Mouse (Mus musculus): Measurements from ENCODE around the gene Scn10a. TPM values are rescaled to one million over a fixed set of nuclear protein-coding genes. Genes with fewer than 3 reads are reported as not detected.

The Scn10a gene
- polyA plus RNA-seq, 1 experiment = 0.10 TPM

- TF ChIP-seq CTCF (IDR thresholded peaks at IDR 0.05; ENCODE audit: extremely low read depth, insufficient read depth, low read length) (no peak), POLR2A (IDR thresholded peaks at IDR 0.05; ENCODE audit: extremely low read depth, insufficient read depth, low read length) (no peak)
- no peaks in the 10 kb centered on the region; the same call in 1 of the 2 replicates for H3K4me1 ChIP-seq (ENCODE audit: control insufficient read depth, insufficient read depth, low read length)
- no peak overlapping the region for H3K4me3 ChIP-seq (ENCODE audit: insufficient read depth, low read length)
- H3K27ac ChIP-seq (ENCODE audit: insufficient read depth, low read length) = no peak overlapping the region
Observed at GRCm38 (mm10) chr9:119627227-119627626, 91.9 kb downstream of the Scn10a start.

- Histone ChIP-seq H3K4me3 (ENCODE audit: insufficient read depth, low read length) (no peak overlapping the region), H3K27ac (ENCODE audit: insufficient read depth, low read length) (no peak overlapping the region), H3K4me1 (ENCODE audit: control insufficient read depth, insufficient read depth, low read length) (no peaks in the 10 kb centered on the region; the same call in 1 of the 2 replicates)
- TF ChIP-seq POLR2A (IDR thresholded peaks at IDR 0.05; ENCODE audit: extremely low read depth, insufficient read depth, low read length) (no peak), CTCF (IDR thresholded peaks at IDR 0.05; ENCODE audit: extremely low read depth, insufficient read depth, low read length) (no peak)
Observed at GRCm38 (mm10) chr9:119624151-119624550, 95.0 kb downstream of the Scn10a start.

- Histone ChIP-seq H3K27ac (ENCODE audit: insufficient read depth, low read length) (no peak overlapping the region), H3K4me3 (ENCODE audit: insufficient read depth, low read length) (no peak overlapping the region), H3K4me1 (ENCODE audit: control insufficient read depth, insufficient read depth, low read length) (no peaks in the 10 kb centered on the region)
- TF ChIP-seq CTCF (IDR thresholded peaks at IDR 0.05; ENCODE audit: extremely low read depth, insufficient read depth, low read length) (no peak), POLR2A (IDR thresholded peaks at IDR 0.05; ENCODE audit: extremely low read depth, insufficient read depth, low read length) (no peak)
Observed at GRCm38 (mm10) chr9:119614798-119615197, 104.3 kb downstream of the Scn10a start.

- no peak overlapping the region for H3K27ac ChIP-seq (ENCODE audit: insufficient read depth, low read length)
- TF ChIP-seq CTCF (IDR thresholded peaks at IDR 0.05; ENCODE audit: extremely low read depth, insufficient read depth, low read length) = no peak
- no peak for TF ChIP-seq POLR2A (IDR thresholded peaks at IDR 0.05; ENCODE audit: extremely low read depth, insufficient read depth, low read length)
- no peak overlapping the region for H3K4me3 ChIP-seq (ENCODE audit: insufficient read depth, low read length)
- no peaks in the 10 kb centered on the region for H3K4me1 ChIP-seq (ENCODE audit: control insufficient read depth, insufficient read depth, low read length)
Observed at GRCm38 (mm10) chr9:119610563-119611166, 108.5 kb downstream of the Scn10a start.

- no peak overlapping the region for H3K27ac ChIP-seq (ENCODE audit: insufficient read depth, low read length)
- no peak for TF ChIP-seq POLR2A (IDR thresholded peaks at IDR 0.05; ENCODE audit: extremely low read depth, insufficient read depth, low read length)
- TF ChIP-seq CTCF (IDR thresholded peaks at IDR 0.05; ENCODE audit: extremely low read depth, insufficient read depth, low read length) = no peak
- H3K4me1 ChIP-seq (ENCODE audit: control insufficient read depth, insufficient read depth, low read length) = no peaks in the 10 kb centered on the region
- H3K4me3 ChIP-seq (ENCODE audit: insufficient read depth, low read length) = no peak overlapping the region
Observed at GRCm38 (mm10) chr9:119606906-119607305, 112.2 kb downstream of the Scn10a start.

GRCm38 (mm10) chr9:119604607-119605006 is 114.5 kb downstream of the Scn10a start:
- H3K4me1 ChIP-seq (ENCODE audit: control insufficient read depth, insufficient read depth, low read length) = no peaks in the 10 kb centered on the region
- H3K27ac ChIP-seq (ENCODE audit: insufficient read depth, low read length) = no peak overlapping the region
- H3K4me3 ChIP-seq (ENCODE audit: insufficient read depth, low read length) = no peak overlapping the region
- TF ChIP-seq POLR2A (IDR thresholded peaks at IDR 0.05; ENCODE audit: extremely low read depth, insufficient read depth, low read length) = no peak
- no peak for TF ChIP-seq CTCF (IDR thresholded peaks at IDR 0.05; ENCODE audit: extremely low read depth, insufficient read depth, low read length)

- no peak for TF ChIP-seq POLR2A (IDR thresholded peaks at IDR 0.05; ENCODE audit: extremely low read depth, insufficient read depth, low read length)
- TF ChIP-seq CTCF (IDR thresholded peaks at IDR 0.05; ENCODE audit: extremely low read depth, insufficient read depth, low read length) = no peak
- Histone ChIP-seq H3K4me3 (ENCODE audit: insufficient read depth, low read length) (no peak overlapping the region), H3K4me1 (ENCODE audit: control insufficient read depth, insufficient read depth, low read length) (no peaks in the 10 kb centered on the region), H3K27ac (ENCODE audit: insufficient read depth, low read length) (no peak overlapping the region)
Observed at GRCm38 (mm10) chr9:119598501-119598900, 120.6 kb downstream of the Scn10a start.

- TF ChIP-seq CTCF (IDR thresholded peaks at IDR 0.05; ENCODE audit: extremely low read depth, insufficient read depth, low read length) = no peak
- no peak for TF ChIP-seq POLR2A (IDR thresholded peaks at IDR 0.05; ENCODE audit: extremely low read depth, insufficient read depth, low read length)
- H3K4me1 ChIP-seq (ENCODE audit: control insufficient read depth, insufficient read depth, low read length) = no peaks in the 10 kb centered on the region
- H3K27ac ChIP-seq (ENCODE audit: insufficient read depth, low read length) = no peak overlapping the region
- H3K4me3 ChIP-seq (ENCODE audit: insufficient read depth, low read length) = no peak overlapping the region
Observed at GRCm38 (mm10) chr9:119597332-119597731, 121.8 kb downstream of the Scn10a start.

GRCm38 (mm10) chr9:119589592-119589991 is 129.5 kb downstream of the Scn10a start:
- Histone ChIP-seq H3K4me1 (ENCODE audit: control insufficient read depth, insufficient read depth, low read length) (no peaks in the 10 kb centered on the region), H3K27ac (ENCODE audit: insufficient read depth, low read length) (no peak overlapping the region), H3K4me3 (ENCODE audit: insufficient read depth, low read length) (no peak overlapping the region)
- no peak for TF ChIP-seq CTCF (IDR thresholded peaks at IDR 0.05; ENCODE audit: extremely low read depth, insufficient read depth, low read length)
- TF ChIP-seq POLR2A (IDR thresholded peaks at IDR 0.05; ENCODE audit: extremely low read depth, insufficient read depth, low read length) = no peak

GRCm38 (mm10) chr9:119588763-119589449 is 130.2 kb downstream of the Scn10a start:
- H3K27ac ChIP-seq (ENCODE audit: insufficient read depth, low read length) = no peak overlapping the region
- TF ChIP-seq CTCF (IDR thresholded peaks at IDR 0.05; ENCODE audit: extremely low read depth, insufficient read depth, low read length) = no peak
- no peak for TF ChIP-seq POLR2A (IDR thresholded peaks at IDR 0.05; ENCODE audit: extremely low read depth, insufficient read depth, low read length)
- H3K4me1 ChIP-seq (ENCODE audit: control insufficient read depth, insufficient read depth, low read length) = no peaks in the 10 kb centered on the region
- H3K4me3 ChIP-seq (ENCODE audit: insufficient read depth, low read length) = no peak overlapping the region
